Mouse (Mus musculus) forebrain, postnatal 0 days (tissue): ENCODE measurements around the gene Slc50a1. TPM values are rescaled to one million over a fixed set of nuclear protein-coding genes. Genes with fewer than 3 reads are reported as not detected.

Experiments
- ATAC-seq: fragments of 200-750 bp; cut with Nextera tagmentation; 2 replicates; pipeline ENCODE4 v1.8.0; 2017; ENCODE audit warnings: mild to moderate bottlenecking, moderate library complexity
- DNase-seq: peaks from one replicate; pipeline ENCODE4 v3.0.0-alpha.2; 2015
- H3K27ac ChIP-seq: fragments of 300-500 bp; sonication (generic); 2 replicates; pipeline ENCODE4 v1.5.1; 2014; ENCODE audit warnings: low read depth, mild to moderate bottlenecking, antibody characterized with exemption, low read length, moderate library complexity, mixed read lengths
- H3K27me3 ChIP-seq: fragments of 300-500 bp; sonication (generic); 2 replicates; pipeline ENCODE4 v1.6.1; 2014; ENCODE audit warnings: mild to moderate bottlenecking, low read length, mixed read lengths; ENCODE audit not compliant: insufficient read depth
- H3K36me3 ChIP-seq: fragments of 300-500 bp; sonication (generic); 2 replicates; pipeline ENCODE4 v1.6.1; 2014; ENCODE audit warnings: mild to moderate bottlenecking, moderate library complexity; ENCODE audit not compliant: insufficient read depth
- H3K4me1 ChIP-seq: fragments of 300-500 bp; sonication (generic); 2 replicates; pipeline ENCODE4 v1.6.1; 2014; ENCODE audit warnings: antibody characterized with exemption; ENCODE audit not compliant: insufficient read depth
- H3K4me2 ChIP-seq: fragments of 300-500 bp; sonication (generic); 2 replicates; pipeline ENCODE4 v1.6.1; 2014; ENCODE audit warnings: low read depth, mild to moderate bottlenecking, moderate library complexity
- H3K4me3 ChIP-seq: fragments of 300-500 bp; sonication (generic); 2 replicates; pipeline ENCODE4 v1.5.1; 2014; ENCODE audit warnings: low read depth, low read length, mixed read lengths
- H3K9ac ChIP-seq: fragments of 300-500 bp; sonication (generic); 2 replicates; pipeline ENCODE4 v1.6.1; 2014; ENCODE audit warnings: mild to moderate bottlenecking
- H3K9me3 ChIP-seq: fragments of 300-500 bp; sonication (generic); 2 replicates; pipeline ENCODE4 v1.6.1; 2016; ENCODE audit warnings: low read length
- CTCF ChIP-seq: sonication (generic); IDR thresholded peaks from 2 replicates; pipeline ENCODE4 v1.5.1; 2016; ENCODE audit warnings: antibody characterized with exemption, control low read depth, low read depth
- WGBS: fragments of 180-500 bp; shearing (Covaris S2); extraction: QIAGEN DNeasy Blood & Tissue Kit; methylation state at CpG from one replicate; pipeline ENCODE4 v1.1.7; 2014; 5-methylcytosine and 5-hydroxymethylcytosine counted together
- polyA plus RNA-seq: library from polyadenylated mRNA; unstranded; fragments of >200 nt; fragmentation: Nextera tagmentation; extraction: Ambion mirVana; gene quantifications from 2 replicates; pipeline ENCODE4 v1.2.1, GENCODE M21; 2015
- total RNA-seq: library from RNA; depleted of rRNA; stranded (reverse); fragments of >200 nt; gene quantifications from 2 replicates; pipeline ENCODE4 v1.2.3, GENCODE M21; 2014

Slc50a1 gene
- total and polyA plus RNA-seq, 2 experiments from 2014 or later = 26.7 to 34.8 TPM

DNA sequence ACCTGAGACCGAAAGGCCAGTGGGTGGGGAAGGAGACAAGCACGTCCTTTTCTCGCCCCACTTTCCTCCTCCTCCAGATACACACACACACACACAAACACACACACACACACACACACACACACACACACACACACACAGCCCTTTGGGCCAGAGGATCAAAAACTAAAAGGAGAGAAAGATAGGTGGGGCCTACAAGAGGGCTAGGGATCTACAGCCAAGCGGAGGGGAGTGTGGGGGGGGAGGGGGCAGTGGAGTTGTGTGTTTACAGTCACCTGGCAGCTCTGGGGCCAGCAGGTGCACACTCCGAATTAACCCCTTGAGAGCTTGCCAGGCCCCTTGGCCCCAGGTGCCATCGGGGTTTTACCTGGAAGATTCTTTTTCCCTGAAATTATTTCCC is 37.8 kb downstream of the Slc50a1 start:
- 79% methylated on average over 6 of the region's 6 CpGs for WGBS
- H3K4me1 ChIP-seq = peaks cover 6% of the 10 kb centered on the region

GRCm38 (mm10) chr3:89231772-89232275 is 38.5 kb downstream of the Slc50a1 start:
- WGBS = 73% methylated on average over 16 of the region's 16 CpGs
- DNase-seq = no peak
- ATAC-seq = no peak

More for the DNA sequence above, 37.8 kb downstream of the Slc50a1 start:
- H3K36me3 ChIP-seq = peaks cover 48% of the 10 kb centered on the region
- no peak overlapping the region for H3K27ac ChIP-seq
- H3K27me3 ChIP-seq = no peaks in the 10 kb centered on the region
- no peak overlapping the region for H3K4me3 ChIP-seq
- DNase-seq (no peak), ATAC-seq (no peak)
- H3K4me2 ChIP-seq = no peak overlapping the region
- no peaks in the 10 kb centered on the region for H3K9me3 ChIP-seq
- no peak for TF ChIP-seq CTCF
- no peak overlapping the region for H3K9ac ChIP-seq

DNA sequence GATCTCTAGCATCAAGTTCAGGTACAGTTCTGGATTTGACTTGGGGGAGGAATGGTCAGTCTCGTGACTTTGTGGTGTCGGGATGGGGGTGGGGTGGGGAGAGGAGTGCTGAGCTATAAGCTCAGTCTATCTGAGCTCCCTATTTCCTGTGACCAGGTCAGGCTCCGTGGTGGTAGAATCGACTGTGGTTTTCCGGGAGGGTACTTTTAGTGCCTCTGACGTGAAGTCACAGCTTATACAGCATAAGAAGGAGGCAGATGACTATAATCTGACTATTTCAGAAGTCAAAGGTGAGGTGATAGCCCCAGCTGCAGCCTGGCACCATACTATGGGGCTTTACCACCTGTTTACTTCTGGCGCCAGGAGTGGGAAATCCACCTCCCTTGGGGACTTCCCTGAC is 39.0 kb downstream of the Slc50a1 start:
- Histone ChIP-seq H3K9ac (no peak overlapping the region), H3K27me3 (no peaks in the 10 kb centered on the region), H3K4me2 (no peak overlapping the region), H3K36me3 (peaks cover 35% of the 10 kb centered on the region), H3K27ac (no peak overlapping the region), H3K4me1 (peaks cover 16% of the 10 kb centered on the region), H3K4me3 (no peak overlapping the region), H3K9me3 (no peaks in the 10 kb centered on the region)
- 81% methylated on average over 7 of the region's 7 CpGs for WGBS
- DNase-seq (no peak), ATAC-seq (no peak)
- no peak for TF ChIP-seq CTCF

More at GRCm38 (mm10) chr3:89231772-89232275, 38.5 kb downstream of the Slc50a1 start:
- H3K9ac ChIP-seq = no peak overlapping the region
- H3K4me2 ChIP-seq = no peak overlapping the region
- peaks cover 11% of the 10 kb centered on the region for H3K4me1 ChIP-seq
- no peaks in the 10 kb centered on the region for H3K9me3 ChIP-seq
- no peaks in the 10 kb centered on the region for H3K27me3 ChIP-seq
- H3K27ac ChIP-seq = no peak overlapping the region
- H3K4me3 ChIP-seq = no peak overlapping the region
- H3K36me3 ChIP-seq = peaks cover 40% of the 10 kb centered on the region
- no peak for TF ChIP-seq CTCF

DNA sequence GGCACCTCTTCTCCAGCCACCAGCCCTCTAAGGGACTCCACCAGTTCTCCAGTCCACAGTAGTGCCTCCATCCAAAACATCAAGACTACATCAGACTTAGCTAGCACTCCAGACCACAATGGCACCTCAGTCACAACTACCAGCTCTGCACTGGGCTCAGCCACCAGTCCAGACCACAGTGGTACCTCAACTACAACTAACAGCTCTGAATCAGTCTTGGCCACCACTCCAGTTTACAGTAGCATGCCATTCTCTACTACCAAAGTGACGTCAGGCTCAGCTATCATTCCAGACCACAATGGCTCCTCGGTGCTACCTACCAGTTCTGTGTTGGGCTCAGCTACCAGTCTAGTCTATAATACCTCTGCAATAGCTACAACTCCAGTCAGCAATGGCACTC is 39.8 kb downstream of the Slc50a1 start:
- Histone ChIP-seq H3K27me3 (no peaks in the 10 kb centered on the region), H3K9me3 (no peaks in the 10 kb centered on the region), H3K36me3 (peaks cover 27% of the 10 kb centered on the region), H3K4me1 (peaks cover 23% of the 10 kb centered on the region), H3K9ac (no peak overlapping the region), H3K4me2 (no peak overlapping the region), H3K27ac (no peak overlapping the region), H3K4me3 (no peak overlapping the region)
- DNase-seq (no peak), ATAC-seq (no peak)
- TF ChIP-seq CTCF = no peak
- WGBS = 91% methylated on average over 2 of the region's 2 CpGs

DNA sequence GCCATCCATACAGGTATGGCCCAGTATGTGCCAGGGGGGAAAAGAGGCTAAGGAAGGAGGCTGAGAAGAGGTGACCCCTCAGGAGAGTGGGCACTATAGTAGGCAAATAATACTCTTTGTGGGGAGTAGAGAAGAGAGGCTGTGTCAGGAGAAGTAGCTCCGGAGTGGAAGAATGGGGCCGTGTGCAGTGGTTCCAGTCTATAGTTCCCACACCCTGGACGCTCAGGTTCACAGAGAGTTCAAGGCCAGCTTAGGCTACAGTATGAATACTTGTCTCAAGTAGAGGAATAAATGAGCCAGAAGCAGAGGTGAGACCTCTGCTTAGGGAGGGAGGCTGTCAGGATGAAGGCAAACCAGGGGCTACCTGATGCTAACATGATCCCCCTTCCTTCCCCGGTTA is 41.1 kb downstream of the Slc50a1 start:
- H3K9me3 ChIP-seq = no peaks in the 10 kb centered on the region
- peaks cover 14% of the 10 kb centered on the region for H3K36me3 ChIP-seq
- H3K4me3 ChIP-seq = no peak overlapping the region
- no peaks in the 10 kb centered on the region for H3K27me3 ChIP-seq
- TF ChIP-seq CTCF = no peak
- DNase-seq = no peak
- peaks cover 28% of the 10 kb centered on the region for H3K4me1 ChIP-seq
- WGBS = 55% methylated on average over 4 of the region's 4 CpGs
- 0 out of 2 replicates have a peak overlapping the region, but pooled peaks have one; percentile 91 for H3K4me2 ChIP-seq
- no peak overlapping the region for H3K27ac ChIP-seq
- ATAC-seq = no peak
- no peak overlapping the region for H3K9ac ChIP-seq

DNA sequence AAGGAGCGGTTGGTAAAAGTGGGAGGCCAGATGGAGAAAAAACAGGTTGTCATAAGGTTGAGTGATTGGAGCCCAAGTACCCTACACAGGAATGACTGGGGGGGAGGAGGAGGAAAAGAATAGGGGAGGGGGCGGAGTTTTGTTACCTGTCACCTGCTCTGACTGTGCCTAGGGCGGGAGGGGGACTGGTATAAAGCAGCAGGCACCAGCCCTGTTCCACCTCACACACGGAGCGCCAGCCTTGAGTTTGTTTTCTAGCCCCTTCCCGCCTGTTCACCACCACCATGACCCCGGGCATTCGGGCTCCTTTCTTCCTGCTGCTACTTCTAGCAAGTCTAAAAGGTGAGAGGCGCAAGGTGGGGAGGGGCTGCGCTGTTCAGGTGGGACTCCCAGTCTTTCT is 41.5 kb downstream of the Slc50a1 start, which contains the start of gene Muc1:
Gene Muc1 (plus strand): TSS at position 222 of the 400 bp plus-strand sequence.
- Histone ChIP-seq H3K4me2 (peak within 1 kb of the TSS; percentile 91), H3K27ac (peak within 1 kb of the TSS; percentile 80), H3K36me3 (peaks cover 10% of the 10 kb centered on the region), H3K4me1 (peaks cover 28% of the 10 kb centered on the region), H3K9me3 (no peaks in the 10 kb centered on the region), H3K9ac (peak within 1 kb of the TSS; percentile 33; the same call in 1 of the 2 replicates), H3K4me3 (peak within 1 kb of the TSS; percentile 45), H3K27me3 (no peaks in the 10 kb centered on the region)
- ATAC-seq (no peak), DNase-seq (no peak)
- WGBS = 29% methylated on average over 10 of the region's 10 CpGs
- TF ChIP-seq CTCF = no peak

DNA sequence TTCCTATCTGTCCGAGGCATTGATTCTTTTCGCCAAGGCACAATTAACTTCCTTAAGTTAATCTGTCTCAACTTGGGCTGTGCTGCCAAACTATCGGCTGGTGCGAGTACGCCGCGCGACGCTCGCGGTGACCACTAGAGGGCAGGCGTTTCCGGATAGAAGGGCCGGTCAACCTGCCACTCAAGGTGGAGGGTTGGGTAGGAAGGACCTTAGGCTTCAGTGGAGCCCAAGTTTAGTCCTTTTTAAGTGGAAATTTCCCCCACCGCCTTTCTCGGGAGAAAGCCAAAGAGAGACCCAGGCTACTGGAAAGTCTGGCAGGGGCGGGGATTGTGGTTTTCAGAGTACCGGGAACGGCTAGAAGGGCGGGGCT is 42.2 kb downstream of the Slc50a1 start:
- Histone ChIP-seq H3K36me3 (0 out of 2 replicates have a peak, but pooled peaks cover 4% of the 10 kb centered on the region), H3K27ac (peak overlapping the region; percentile 80; the same call in 1 of the 2 replicates), H3K9me3 (no peaks in the 10 kb centered on the region), H3K4me2 (peak overlapping the region; percentile 91), H3K4me1 (peaks cover 28% of the 10 kb centered on the region), H3K9ac (peak overlapping the region; percentile 33; the same call in 1 of the 2 replicates), H3K4me3 (peak overlapping the region; percentile 45), H3K27me3 (no peaks in the 10 kb centered on the region)
- ATAC-seq (peak; percentile 50), DNase-seq (peak; percentile 90)
- under 1% methylated on average over 20 of the region's 20 CpGs for WGBS
- TF ChIP-seq CTCF = peak; percentile 95
